Mouse (Mus musculus) ES-E14 (cell line): ENCODE data around the gene St8sia4. TPM values are rescaled to one million over a fixed set of nuclear protein-coding genes. Genes with fewer than 3 reads are reported as not detected.

Source experiments
- DNase-seq: peaks from one replicate; pipeline ENCODE4 v3.0.0-alpha.2; 2013; ENCODE audit warnings: low read depth, low spot score
- H3K27ac ChIP-seq: 2 replicates; pipeline ENCODE4 v1.5.1; 2012; ENCODE audit warnings: low read depth, mild to moderate bottlenecking, low read length, moderate library complexity, mixed read lengths; ENCODE audit not compliant: poor library complexity, insufficient read depth, severe bottlenecking
- H3K36me3 ChIP-seq: 2 replicates; pipeline ENCODE4 v1.6.1; 2012; ENCODE audit warnings: mild to moderate bottlenecking, low read length, moderate library complexity, mixed read lengths; ENCODE audit not compliant: control insufficient read depth, poor library complexity, insufficient read depth, severe bottlenecking
- H3K4me1 ChIP-seq, 2 experiments: fragments of 150-350 bp in 1 of 2; sonication (generic) in 1 of 2; 2 replicates each; pipeline ENCODE4 v1.6.1; 2012; ENCODE audit warnings: low read length in 2 of 2, mild to moderate bottlenecking in 1 of 2, mixed read lengths in 1 of 2; ENCODE audit not compliant: control insufficient read depth in 2 of 2, insufficient read depth in 2 of 2, poor library complexity in 1 of 2
- H3K4me3 ChIP-seq, 2 experiments: fragments of 150-350 bp in 1 of 2; sonication (generic) in 1 of 2; 2 replicates each; pipeline ENCODE4 v1.5.1; 2012; ENCODE audit warnings: low read length in 2 of 2, low read depth in 1 of 2, mild to moderate bottlenecking in 1 of 2, mixed read lengths in 1 of 2; ENCODE audit not compliant: insufficient read depth in 1 of 2, poor library complexity in 1 of 2, severe bottlenecking in 1 of 2
- H3K9ac ChIP-seq: 2 replicates; pipeline ENCODE4 v1.6.1; 2012; ENCODE audit warnings: low read depth, mild to moderate bottlenecking, low read length, mixed read lengths; ENCODE audit not compliant: poor library complexity, insufficient read depth, severe bottlenecking
- H3K9me3 ChIP-seq: fragments of 150-350 bp; sonication (generic); 2 replicates; pipeline ENCODE4 v1.6.1; 2012; ENCODE audit warnings: low read depth, mild to moderate bottlenecking, low read length; ENCODE audit not compliant: control insufficient read depth, insufficient read depth
- CHD2 ChIP-seq: IDR thresholded peaks from 2 replicates; pipeline ENCODE4 v1.6.1; 2014; ENCODE audit warnings: mild to moderate bottlenecking, low read depth, low read length, inconsistent platforms
- HCFC1 ChIP-seq: IDR thresholded peaks from 2 replicates; pipeline ENCODE4 v1.6.1; 2012; ENCODE audit warnings: low read length, inconsistent platforms, borderline replicate concordance; ENCODE audit not compliant: insufficient read depth
- MAFK ChIP-seq: IDR thresholded peaks from 2 replicates; pipeline ENCODE4 v1.6.1; 2014; ENCODE audit warnings: mild to moderate bottlenecking, low read depth, low read length, inconsistent platforms; ENCODE audit not compliant: insufficient read depth
- ZC3H11A ChIP-seq: IDR thresholded peaks from 2 replicates; pipeline ENCODE4 v1.6.1; 2012; ENCODE audit warnings: low read depth, mild to moderate bottlenecking, inconsistent platforms, low read length, borderline replicate concordance
- ZNF384 ChIP-seq: IDR thresholded peaks from 2 replicates; pipeline ENCODE4 v1.6.1; 2012; ENCODE audit warnings: low read depth, low read length, inconsistent platforms
- in situ Hi-C, 2 experiments: fragments of 600-800 bp; cut with MboI; formaldehyde crosslinking; loops; one replicate each; pipeline ENCODE4 v1.15.1; 2025; ENCODE audit warnings: low sequenced_read_pairs in 2 of 2, inconsistent platforms in 1 of 2; ENCODE audit not compliant: unreplicated experiment in 2 of 2
- total RNA-seq: library from RNA; depleted of rRNA; stranded (reverse); fragments of 300-350 nt; gene quantifications from 2 replicates; pipeline ENCODE4 v1.2.3, GENCODE M21; 2012

Gene St8sia4
- total RNA-seq, 1 experiment: 0.71 TPM

DNA sequence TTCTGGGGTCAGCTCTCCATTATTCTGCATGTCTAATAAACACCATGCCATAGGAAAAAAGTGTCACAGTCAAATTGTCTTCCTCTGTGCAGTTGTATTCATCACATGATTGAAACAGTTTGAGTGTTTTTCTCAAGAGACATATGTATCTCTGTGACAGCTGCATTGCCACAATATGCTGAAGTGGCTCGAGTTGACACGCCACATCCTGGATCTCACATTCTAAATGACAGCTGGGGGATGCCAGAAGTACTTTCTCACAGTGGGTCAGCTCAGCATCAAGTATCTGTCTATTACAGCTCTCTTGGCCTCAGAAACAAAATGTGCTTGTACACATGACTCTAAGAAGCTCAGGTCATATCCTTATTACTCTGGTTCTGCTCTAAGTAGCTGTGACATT is 61.9 kb downstream of the St8sia4 start:
- Histone ChIP-seq H3K4me1 (no peaks in the 10 kb centered on the region), H3K4me3 (no peak overlapping the region), H3K9ac (no peak overlapping the region), H3K36me3 (no peaks in the 10 kb centered on the region), H3K9me3 (no peaks in the 10 kb centered on the region), H3K27ac (no peak overlapping the region)
- TF ChIP-seq ZNF384 (no peak), CHD2 (no peak), ZC3H11A (no peak), MAFK (no peak), HCFC1 (no peak)
- in situ Hi-C loops: no loop called here
- DNase-seq: no peak

DNA sequence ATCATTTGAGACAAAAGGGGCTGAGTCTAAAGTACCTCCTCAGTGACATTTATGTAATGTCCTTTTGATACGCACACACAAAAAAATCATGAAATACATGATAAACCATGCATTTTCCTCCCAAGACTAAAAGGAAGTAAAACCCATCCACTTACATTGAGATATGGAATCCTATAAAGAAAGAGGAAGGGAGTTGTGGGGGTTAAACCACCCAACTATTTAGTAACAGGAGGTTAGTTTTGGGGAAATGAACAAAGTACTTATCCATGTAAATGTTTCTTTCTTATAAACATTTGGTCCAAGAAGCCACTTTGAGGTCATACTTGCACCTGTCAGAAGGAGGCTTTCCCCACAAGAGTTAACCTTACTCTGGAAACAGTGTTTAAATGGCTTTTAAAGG is 69.3 kb downstream of the St8sia4 start:
- in situ Hi-C loops: no loop called here
- no peak overlapping the region for H3K27ac ChIP-seq
- TF ChIP-seq MAFK (no peak), ZC3H11A (no peak), HCFC1 (no peak), CHD2 (no peak), ZNF384 (no peak)
- no peak overlapping the region for H3K4me3 ChIP-seq
- no peaks in the 10 kb centered on the region for H3K36me3 ChIP-seq
- no peaks in the 10 kb centered on the region for H3K9me3 ChIP-seq
- no peak overlapping the region for H3K9ac ChIP-seq
- no peak for DNase-seq
- no peaks in the 10 kb centered on the region for H3K4me1 ChIP-seq

DNA sequence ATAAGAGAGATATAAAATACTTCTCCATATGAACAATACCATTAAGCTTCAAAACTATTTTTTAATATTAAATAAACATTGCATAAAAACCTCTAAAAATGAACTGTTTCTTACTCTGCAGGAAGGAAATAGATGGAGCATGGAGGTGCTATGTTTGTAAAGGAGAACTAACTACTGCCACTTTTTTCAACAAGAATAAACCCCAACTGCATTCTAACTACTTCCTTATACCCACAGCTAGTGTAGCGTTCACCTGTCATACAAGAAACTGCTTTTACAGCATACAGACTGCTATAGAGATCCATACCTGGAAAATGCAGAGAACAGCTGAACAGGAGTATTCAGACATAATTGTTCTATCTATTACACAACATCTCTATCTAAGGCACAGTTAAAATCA is 70.5 kb downstream of the St8sia4 start:
- Histone ChIP-seq H3K9ac (no peak overlapping the region), H3K4me3 (no peak overlapping the region), H3K4me1 (no peaks in the 10 kb centered on the region), H3K9me3 (no peaks in the 10 kb centered on the region), H3K36me3 (no peaks in the 10 kb centered on the region), H3K27ac (no peak overlapping the region)
- no peak for TF ChIP-seq ZNF384
- no peak for TF ChIP-seq ZC3H11A
- no peak for TF ChIP-seq HCFC1
- no peak for TF ChIP-seq CHD2
- no peak for TF ChIP-seq MAFK
- in situ Hi-C loops: no loop called here
- no peak for DNase-seq

DNA sequence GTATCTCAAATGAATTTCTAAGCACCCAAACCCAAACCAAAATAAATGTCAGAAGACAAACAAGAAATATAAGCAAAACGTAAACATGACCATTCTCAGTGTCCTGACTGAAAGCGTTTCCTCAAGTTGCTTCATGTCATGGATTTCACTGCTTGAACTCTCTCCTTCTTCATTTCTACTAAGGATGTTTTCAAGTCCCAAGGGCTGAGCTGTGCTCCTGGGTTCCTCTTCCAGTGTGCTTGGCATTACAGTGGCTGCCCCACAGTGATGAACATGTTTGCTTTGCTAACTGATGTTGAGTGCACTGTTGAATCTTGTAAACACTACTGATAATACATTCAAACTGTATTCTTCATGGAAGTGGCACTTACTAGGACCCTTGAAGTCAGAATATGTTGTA is 76.3 kb downstream of the St8sia4 start:
- Histone ChIP-seq H3K9me3 (no peaks in the 10 kb centered on the region), H3K4me3 (no peak overlapping the region), H3K27ac (no peak overlapping the region), H3K9ac (no peak overlapping the region), H3K36me3 (no peaks in the 10 kb centered on the region), H3K4me1 (no peaks in the 10 kb centered on the region)
- DNase-seq: no peak
- in situ Hi-C loops: no loop called here
- TF ChIP-seq CHD2 (no peak), ZC3H11A (no peak), HCFC1 (no peak), ZNF384 (no peak)

DNA sequence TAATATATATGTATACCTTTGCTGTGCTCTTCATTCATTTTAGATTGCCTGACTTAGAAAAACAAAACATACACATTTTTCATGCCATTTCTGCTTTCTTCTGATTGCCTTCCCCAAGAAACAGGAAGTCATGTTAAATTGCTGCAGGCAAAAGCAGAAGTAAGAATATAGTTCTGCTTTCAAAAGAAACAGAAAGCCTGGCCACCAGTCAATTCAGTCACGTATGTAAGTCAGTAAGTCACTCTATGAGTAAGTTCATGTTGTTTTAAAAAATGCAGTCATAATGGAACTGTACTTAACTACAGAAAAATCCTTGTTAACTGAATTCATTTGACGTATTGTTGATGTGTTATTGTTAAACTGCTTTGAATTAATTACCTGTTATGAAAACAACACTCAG is 77.3 kb downstream of the St8sia4 start:
- no peak for DNase-seq
- Histone ChIP-seq H3K9me3 (no peaks in the 10 kb centered on the region), H3K36me3 (no peaks in the 10 kb centered on the region), H3K4me3 (no peak overlapping the region), H3K4me1 (no peaks in the 10 kb centered on the region), H3K9ac (no peak overlapping the region), H3K27ac (no peak overlapping the region)
- TF ChIP-seq MAFK: no peak
- no peak for TF ChIP-seq ZNF384
- TF ChIP-seq HCFC1: no peak
- TF ChIP-seq ZC3H11A: no peak
- no peak for TF ChIP-seq CHD2
- in situ Hi-C loops: no loop called here
